Mouse (Mus musculus) liver, postnatal 0 days (tissue): ENCODE measurements at regions not wholly inside any gene's neighbourhood (a gene's known extent, or its start where the extent isn't known, plus 50 kb on each side); places are given as distances from the start of the nearest gene placed in this dataset.

Source experiments
- CTCF ChIP-seq: sonication (generic); IDR thresholded peaks from 2 replicates; pipeline ENCODE4 v1.5.1; 2016; ENCODE audit warnings: antibody characterized with exemption, low read depth
- EP300 ChIP-seq: IDR thresholded peaks from 2 replicates; pipeline ENCODE4 v1.6.1; 2016; ENCODE audit warnings: antibody characterized with exemption, low read depth, mild to moderate bottlenecking

DNA sequence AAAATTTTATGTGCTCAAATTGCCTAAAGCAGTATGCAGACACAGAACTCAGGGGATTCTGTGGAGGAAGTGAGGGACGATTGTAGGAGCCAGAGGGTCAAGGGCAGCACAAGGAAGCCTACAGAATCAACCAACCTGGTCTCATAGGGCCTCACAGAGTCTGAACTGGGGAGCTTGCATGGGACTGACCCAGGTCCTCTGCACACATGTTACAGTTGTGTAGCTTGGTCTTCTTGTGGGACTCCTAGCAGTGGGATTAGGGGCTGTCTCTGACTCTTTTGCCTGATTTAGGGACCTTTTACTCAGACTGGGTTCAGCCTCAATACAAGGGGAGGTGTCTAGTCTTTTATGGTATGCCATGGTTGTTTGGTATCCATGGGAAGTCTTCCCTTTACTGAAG, 60.2 kb upstream of the Mtpn start:
- TF ChIP-seq CTCF (no peak), EP300 (no peak)
